Mouse (Mus musculus) bone marrow macrophage, adult 2 months (primary cell): Measurements from ENCODE around the gene Hist1h3a.

Source experiments
- CTCF ChIP-seq: IDR thresholded peaks from 2 replicates; pipeline ENCODE4 v1.5.1; 2012; ENCODE audit warnings: low read depth, mild to moderate bottlenecking, low read length, moderate library complexity
- POLR2A ChIP-seq: IDR thresholded peaks from 2 replicates; pipeline ENCODE4 v1.6.1; 2012; ENCODE audit warnings: mild to moderate bottlenecking, low read depth, low read length, borderline replicate concordance

DNA sequence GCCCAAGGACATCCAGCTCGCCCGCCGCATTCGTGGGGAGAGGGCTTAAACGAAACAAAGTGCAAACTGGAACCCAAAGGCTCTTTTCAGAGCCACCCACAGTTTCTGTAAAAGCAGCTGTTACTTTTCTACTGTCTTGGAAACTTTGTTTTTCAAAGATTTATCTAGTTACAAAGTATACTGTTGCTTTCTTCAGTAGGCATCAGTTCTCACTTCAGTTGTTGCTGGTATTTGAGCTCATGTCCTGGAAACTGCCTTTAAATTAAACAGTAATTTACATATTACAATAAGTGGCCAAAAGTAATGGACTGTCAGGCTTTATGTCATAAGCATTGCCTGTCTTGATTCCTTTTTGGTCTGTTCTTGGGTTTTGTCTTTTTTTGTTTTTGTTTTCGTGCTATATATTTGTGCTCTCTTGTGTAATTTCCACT is 9.4 kb downstream of the Hist1h3a start:
- no peak for TF ChIP-seq CTCF
- no peak for TF ChIP-seq POLR2A
